Mouse (Mus musculus): Measurements from ENCODE around the gene Papolg. TPM values are rescaled to one million over a fixed set of nuclear protein-coding genes. Genes with fewer than 3 reads are reported as not detected.

The Papolg gene
- polyA plus RNA-seq, 1 experiment = 16.2 TPM

DNA sequence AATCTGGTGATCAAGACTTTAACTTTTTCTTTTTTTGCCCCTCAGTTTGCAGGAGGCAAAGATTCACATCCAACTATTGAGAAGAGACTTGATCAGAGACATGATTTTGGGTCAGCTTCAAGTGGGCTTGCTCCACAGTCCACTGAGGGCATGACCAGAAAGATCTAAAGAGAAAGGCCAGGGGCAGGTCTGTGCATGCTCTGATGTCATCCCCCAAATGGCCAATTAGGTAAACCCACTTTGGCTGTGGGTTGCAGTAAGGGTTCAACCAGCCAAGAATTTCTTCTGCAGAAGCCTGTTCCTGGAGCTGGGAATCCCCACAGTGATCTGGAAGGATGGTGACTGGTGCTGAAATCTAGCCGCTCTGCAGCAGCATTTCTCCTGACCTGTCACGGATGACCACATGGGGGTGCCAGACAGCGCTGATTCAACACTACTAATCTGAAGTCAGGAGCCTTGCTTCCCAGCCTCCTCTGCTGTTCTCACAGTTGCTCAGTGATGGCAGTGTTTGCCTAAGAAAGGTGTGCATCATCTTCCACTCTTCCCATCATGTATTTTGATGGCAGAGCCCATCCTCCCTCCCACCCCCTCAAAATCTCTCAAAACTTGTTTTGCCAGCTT lies 39.8 kb downstream of the Papolg start:
- no peak overlapping the region for H3K4me3 ChIP-seq (ENCODE audit: insufficient read depth, low read length)
- H3K4me1 ChIP-seq (ENCODE audit: control insufficient read depth, insufficient read depth, low read length) = no peaks in the 10 kb centered on the region
- TF ChIP-seq CTCF (IDR thresholded peaks at IDR 0.05; ENCODE audit: borderline replicate concordance, insufficient read depth, low read length) (peak; percentile 72), POLR2A (IDR thresholded peaks at IDR 0.05; ENCODE audit: low read depth, low read length) (no peak)
- no peak overlapping the region for H3K27ac ChIP-seq (ENCODE audit: insufficient read depth, low read length)

- H3K4me3 ChIP-seq (ENCODE audit: insufficient read depth, low read length) = no peak overlapping the region
- no peak for TF ChIP-seq POLR2A (IDR thresholded peaks at IDR 0.05; ENCODE audit: low read depth, low read length)
- TF ChIP-seq CTCF (IDR thresholded peaks at IDR 0.05; ENCODE audit: borderline replicate concordance, insufficient read depth, low read length) = no peak
- H3K27ac ChIP-seq (ENCODE audit: insufficient read depth, low read length) = no peak overlapping the region
- no peaks in the 10 kb centered on the region for H3K4me1 ChIP-seq (ENCODE audit: control insufficient read depth, insufficient read depth, low read length)
Observed at GRCm38 (mm10) chr11:23853306-23853705, 41.7 kb downstream of the Papolg start.

DNA sequence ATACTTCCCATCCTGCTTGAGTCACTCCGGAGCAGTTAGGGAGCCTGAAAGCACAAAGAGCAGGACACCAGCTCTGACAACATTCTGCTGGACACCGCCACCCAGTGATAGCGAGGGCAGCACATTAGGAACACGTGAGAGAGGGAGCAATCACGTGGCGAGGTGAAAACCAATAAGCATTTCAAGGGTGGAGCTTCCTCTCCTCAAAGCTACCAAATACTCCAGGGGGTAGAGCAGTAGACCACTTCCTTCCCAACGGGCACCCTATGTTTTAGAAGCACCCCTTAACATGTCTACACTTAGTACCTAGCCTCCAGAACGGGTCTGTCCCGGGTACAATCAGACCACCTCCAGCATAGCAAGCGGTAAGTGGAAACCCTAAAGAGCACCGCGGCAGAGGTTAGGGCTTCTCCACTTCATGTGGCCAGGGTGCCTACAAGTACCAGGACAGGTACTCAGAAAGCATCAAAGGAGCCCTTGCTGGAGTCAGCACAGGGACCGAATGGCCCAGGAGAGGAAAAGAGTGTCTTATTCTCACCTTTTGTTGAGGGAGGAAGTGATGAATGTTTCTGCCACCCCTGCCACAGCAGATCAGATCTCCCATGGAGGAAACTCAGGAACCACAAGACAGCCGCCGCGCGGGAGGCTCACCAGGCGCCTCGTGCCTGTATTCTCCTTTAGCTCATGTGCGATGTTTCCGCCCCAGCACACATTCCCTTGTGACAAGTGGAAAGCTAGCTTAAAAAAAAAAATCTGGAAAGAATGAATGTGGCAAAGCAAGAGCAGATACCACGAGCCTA lies 48.8 kb downstream of the Papolg start:
- H3K27ac ChIP-seq (ENCODE audit: insufficient read depth, low read length) = no peak overlapping the region
- TF ChIP-seq CTCF (IDR thresholded peaks at IDR 0.05; ENCODE audit: borderline replicate concordance, insufficient read depth, low read length) (no peak), POLR2A (IDR thresholded peaks at IDR 0.05; ENCODE audit: low read depth, low read length) (no peak)
- no peak overlapping the region for H3K4me3 ChIP-seq (ENCODE audit: insufficient read depth, low read length)
- no peaks in the 10 kb centered on the region for H3K4me1 ChIP-seq (ENCODE audit: control insufficient read depth, insufficient read depth, low read length)

DNA sequence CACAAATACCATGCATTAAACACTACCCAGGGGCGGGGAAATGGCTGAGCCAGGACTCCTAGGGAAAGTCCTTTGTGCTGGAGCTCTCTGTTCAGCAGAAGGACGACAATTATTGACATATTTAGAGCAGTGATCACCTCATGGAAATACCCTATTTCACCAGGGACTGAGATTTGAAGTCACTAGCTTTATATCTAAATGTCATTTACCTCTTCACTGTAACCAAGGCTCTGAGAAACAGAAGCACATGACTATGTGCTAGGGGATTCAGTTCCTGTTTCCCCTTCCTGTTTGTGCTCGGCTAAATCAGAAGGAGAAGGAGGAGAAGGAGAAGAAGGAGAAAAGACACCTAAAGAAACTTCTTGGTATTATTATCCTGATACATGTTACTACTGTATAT lies 71.8 kb downstream of the Papolg start:
- Histone ChIP-seq H3K4me1 (ENCODE audit: control insufficient read depth, insufficient read depth, low read length) (no peaks in the 10 kb centered on the region), H3K27ac (ENCODE audit: insufficient read depth, low read length) (no peak overlapping the region), H3K4me3 (ENCODE audit: insufficient read depth, low read length) (no peak overlapping the region)
- TF ChIP-seq CTCF (IDR thresholded peaks at IDR 0.05; ENCODE audit: borderline replicate concordance, insufficient read depth, low read length) (no peak), POLR2A (IDR thresholded peaks at IDR 0.05; ENCODE audit: low read depth, low read length) (no peak)

- no peaks in the 10 kb centered on the region for H3K4me1 ChIP-seq (ENCODE audit: control insufficient read depth, insufficient read depth, low read length)
- H3K4me3 ChIP-seq (ENCODE audit: insufficient read depth, low read length) = no peak overlapping the region
- TF ChIP-seq CTCF (IDR thresholded peaks at IDR 0.05; ENCODE audit: borderline replicate concordance, insufficient read depth, low read length) (no peak), POLR2A (IDR thresholded peaks at IDR 0.05; ENCODE audit: low read depth, low read length) (no peak)
- H3K27ac ChIP-seq (ENCODE audit: insufficient read depth, low read length) = no peak overlapping the region
Observed at GRCm38 (mm10) chr11:23821652-23822051, 73.4 kb downstream of the Papolg start.

DNA sequence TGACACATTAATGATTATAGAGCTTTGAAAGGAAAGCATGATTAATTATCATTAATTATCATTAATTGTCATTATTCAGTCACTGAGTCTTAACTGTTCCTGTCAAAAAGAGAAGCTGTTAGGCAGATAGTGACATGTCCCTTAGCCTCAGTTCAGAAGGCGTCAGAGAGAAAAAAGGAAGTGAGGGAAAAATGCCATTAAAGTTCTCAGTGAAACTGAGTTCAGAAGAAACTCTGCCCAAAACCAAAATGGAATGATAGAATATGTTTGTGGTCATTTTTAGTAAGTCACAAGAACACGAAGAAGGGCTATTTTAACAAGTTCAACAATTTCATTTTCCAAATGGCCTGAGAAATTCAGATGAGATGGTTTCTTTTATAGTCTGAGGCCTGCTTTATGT lies 74.1 kb downstream of the Papolg start:
- no peak overlapping the region for H3K4me3 ChIP-seq (ENCODE audit: insufficient read depth, low read length)
- no peak for TF ChIP-seq CTCF (IDR thresholded peaks at IDR 0.05; ENCODE audit: borderline replicate concordance, insufficient read depth, low read length)
- no peak for TF ChIP-seq POLR2A (IDR thresholded peaks at IDR 0.05; ENCODE audit: low read depth, low read length)
- no peaks in the 10 kb centered on the region for H3K4me1 ChIP-seq (ENCODE audit: control insufficient read depth, insufficient read depth, low read length)
- H3K27ac ChIP-seq (ENCODE audit: insufficient read depth, low read length) = no peak overlapping the region

GRCm38 (mm10) chr11:23818745-23819144 lies 76.3 kb downstream of the Papolg start:
- Histone ChIP-seq H3K4me3 (ENCODE audit: insufficient read depth, low read length) (no peak overlapping the region), H3K27ac (ENCODE audit: insufficient read depth, low read length) (no peak overlapping the region), H3K4me1 (ENCODE audit: control insufficient read depth, insufficient read depth, low read length) (no peaks in the 10 kb centered on the region)
- TF ChIP-seq CTCF (IDR thresholded peaks at IDR 0.05; ENCODE audit: borderline replicate concordance, insufficient read depth, low read length) = no peak
- no peak for TF ChIP-seq POLR2A (IDR thresholded peaks at IDR 0.05; ENCODE audit: low read depth, low read length)

Other genes with a start within 250 kb of the Papolg start
- 28.2 and 44.8 TPM in 2 replicates for gene Pus10, start 229.6 kb downstream of the Papolg start, polyA plus RNA-seq (2011; ENCODE audit: insufficient read length, low read depth, missing spikeins)
- gene Pex13, start 229.3 kb downstream of the Papolg start, polyA plus RNA-seq (2011; ENCODE audit: insufficient read length, low read depth, missing spikeins) = 30.5 and 43.2 TPM in 2 replicates
- gene Rel, start 124.3 kb downstream of the Papolg start, polyA plus RNA-seq (2011; ENCODE audit: insufficient read length, low read depth, missing spikeins) = 5.8 and 6.8 TPM in 2 replicates
- not detected in 2 replicates for gene A830031A19Rik, start 179.8 kb upstream of the Papolg start, polyA plus RNA-seq (2011; ENCODE audit: insufficient read length, low read depth, missing spikeins)
- 2.0 and 7.6 TPM in 2 replicates for gene Bcl11a, start 182.8 kb upstream of the Papolg start, polyA plus RNA-seq (2011; ENCODE audit: insufficient read length, low read depth, missing spikeins)

Data from embryonic fibroblast, embryonic 13.5 days (primary cell).